Mouse (Mus musculus) kidney, embryonic 14.5 days (tissue): Measurements from ENCODE around the gene 1700023F06Rik. TPM values are rescaled to one million over a fixed set of nuclear protein-coding genes. Genes with fewer than 3 reads are reported as not detected.

Experiments
- ATAC-seq: fragments of 200-750 bp; cut with Nextera tagmentation; 2 replicates; pipeline ENCODE4 v1.8.0; 2017; ENCODE audit warnings: moderate number of reproducible peaks, mild to moderate bottlenecking, moderate TSS enrichment, moderate library complexity; ENCODE audit not compliant: low FRiP score, low TSS enrichment
- H3K27ac ChIP-seq: fragments of 300-500 bp; sonication (generic); 2 replicates; pipeline ENCODE4 v1.5.1; 2014; ENCODE audit warnings: low read depth, mild to moderate bottlenecking, low read length, moderate library complexity, mixed read lengths
- H3K27me3 ChIP-seq: fragments of 300-500 bp; sonication (generic); 2 replicates; pipeline ENCODE4 v1.6.1; 2014; ENCODE audit warnings: mild to moderate bottlenecking, low read length; ENCODE audit not compliant: control insufficient read depth, insufficient read depth
- H3K36me3 ChIP-seq: fragments of 300-500 bp; sonication (generic); 2 replicates; pipeline ENCODE4 v1.6.1; 2014; ENCODE audit warnings: low read length, mixed read lengths; ENCODE audit not compliant: control insufficient read depth, insufficient read depth
- H3K4me1 ChIP-seq: fragments of 300-500 bp; sonication (generic); 2 replicates; pipeline ENCODE4 v1.6.1; 2014; ENCODE audit warnings: low read length, mixed read lengths; ENCODE audit not compliant: control insufficient read depth, insufficient read depth
- H3K4me2 ChIP-seq: fragments of 300-500 bp; sonication (generic); replicated peaks from 2 replicates; pipeline ENCODE4 v1.6.1; 2014; ENCODE audit warnings: low read depth, mild to moderate bottlenecking, low read length
- H3K4me3 ChIP-seq: fragments of 300-500 bp; sonication (generic); 2 replicates; pipeline ENCODE4 v1.5.1; 2014; ENCODE audit warnings: mild to moderate bottlenecking, low read length
- H3K9ac ChIP-seq: fragments of 300-500 bp; sonication (generic); 2 replicates; pipeline ENCODE4 v1.6.1; 2014; ENCODE audit warnings: low read depth, mild to moderate bottlenecking, low read length, moderate library complexity
- H3K9me3 ChIP-seq: fragments of 300-500 bp; sonication (generic); 2 replicates; pipeline ENCODE4 v1.6.1; 2016; ENCODE audit warnings: low read length; ENCODE audit not compliant: control insufficient read depth
- WGBS: fragments of 180-500 bp; shearing (Covaris S2); extraction: QIAGEN DNeasy Blood & Tissue Kit; methylation state at CpG from one replicate; pipeline ENCODE4 v1.1.7; 2014; 5-methylcytosine and 5-hydroxymethylcytosine counted together
- polyA plus RNA-seq: library from polyadenylated mRNA; unstranded; fragments of >200 nt; fragmentation: Nextera tagmentation; extraction: Ambion mirVana; gene quantifications from 2 replicates; pipeline ENCODE4 v1.2.1, GENCODE M21; 2014

Gene 1700023F06Rik
- polyA plus RNA-seq, 1 experiment from 2014 or later: 0.26 TPM

DNA sequence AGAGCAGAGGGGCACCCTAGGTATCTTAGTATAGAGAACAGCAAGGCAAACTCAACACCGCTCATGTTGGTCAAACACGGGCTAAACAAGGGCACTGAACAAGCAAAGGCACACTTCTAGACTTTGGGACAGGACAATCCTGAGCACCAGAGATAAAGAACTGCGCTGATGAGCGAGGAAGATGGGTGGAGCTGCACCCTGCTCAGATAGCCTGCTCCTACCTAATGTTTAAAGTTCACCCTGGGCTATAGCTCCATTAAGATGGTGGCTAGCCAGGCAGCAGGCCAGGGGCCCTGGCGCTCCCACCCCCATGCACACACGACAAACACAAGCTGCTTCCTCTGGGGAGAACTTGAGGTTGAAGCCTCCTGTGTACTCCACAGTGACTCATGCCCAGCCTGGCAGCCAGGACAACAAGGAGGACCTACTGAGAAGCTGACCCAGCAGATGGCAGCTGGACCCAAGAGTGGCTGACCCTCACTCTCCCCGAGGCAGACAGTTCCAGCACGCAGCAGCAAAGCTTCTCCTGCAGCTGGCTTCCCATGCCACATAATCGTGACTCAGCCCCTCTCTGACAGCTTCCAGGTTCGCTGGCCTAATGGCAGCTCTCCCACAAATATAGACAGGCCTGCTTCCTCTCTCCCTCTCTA, 37.8 kb upstream of the 1700023F06Rik start:
- Histone ChIP-seq H3K36me3 (no peaks in the 10 kb centered on the region), H3K27ac (no peak overlapping the region), H3K4me1 (peaks cover 26% of the 10 kb centered on the region), H3K4me2 (no peak overlapping the region), H3K9me3 (no peaks in the 10 kb centered on the region), H3K4me3 (no peak overlapping the region), H3K9ac (no peak overlapping the region), H3K27me3 (no peaks in the 10 kb centered on the region)
- 71% methylated on average over 10 of the region's 10 CpGs for WGBS
- ATAC-seq: no peak

DNA sequence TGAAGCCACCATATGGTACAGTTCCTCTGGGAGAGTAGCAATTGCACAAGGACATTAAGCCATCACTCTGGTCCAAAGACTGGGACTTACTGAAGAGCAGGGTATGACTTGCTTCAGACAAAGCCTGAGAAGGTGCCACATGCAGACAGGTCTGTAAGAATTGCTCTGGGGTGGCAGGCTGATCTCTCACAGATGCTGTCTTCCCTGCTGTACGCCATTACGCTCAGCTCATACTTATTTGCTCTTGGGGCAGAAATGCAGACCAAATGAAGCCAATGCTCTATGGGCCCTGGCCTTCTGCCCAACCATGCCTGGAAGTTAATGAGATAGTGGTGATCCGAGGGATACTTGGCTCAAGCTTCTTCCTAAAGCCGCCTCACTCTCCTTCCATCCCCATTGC, 36.5 kb upstream of the 1700023F06Rik start:
- Histone ChIP-seq H3K9ac (no peak overlapping the region), H3K9me3 (no peaks in the 10 kb centered on the region), H3K4me3 (no peak overlapping the region), H3K27ac (no peak overlapping the region), H3K4me2 (no peak overlapping the region), H3K4me1 (peaks cover 26% of the 10 kb centered on the region), H3K36me3 (peaks cover 7% of the 10 kb centered on the region; the same call in 1 of the 2 replicates), H3K27me3 (no peaks in the 10 kb centered on the region)
- 87% methylated on average over 4 of the region's 4 CpGs for WGBS
- ATAC-seq: no peak

GRCm38 (mm10) chr11:103240740-103241139, 32.4 kb upstream of the 1700023F06Rik start:
- Histone ChIP-seq H3K9me3 (no peaks in the 10 kb centered on the region), H3K27ac (no peak overlapping the region), H3K27me3 (no peaks in the 10 kb centered on the region), H3K4me3 (no peak overlapping the region), H3K36me3 (peaks cover 36% of the 10 kb centered on the region; the same call in 1 of the 2 replicates), H3K4me2 (no peak overlapping the region), H3K4me1 (0 out of 2 replicates have a peak, but pooled peaks cover 3% of the 10 kb centered on the region), H3K9ac (no peak overlapping the region)
- ATAC-seq: no peak
- 49% methylated on average over 7 of the region's 7 CpGs for WGBS

GRCm38 (mm10) chr11:103237757-103238156, 29.4 kb upstream of the 1700023F06Rik start:
- H3K4me1 ChIP-seq: no peaks in the 10 kb centered on the region
- no peak for ATAC-seq
- H3K36me3 ChIP-seq: peaks cover 37% of the 10 kb centered on the region; the same call in 1 of the 2 replicates
- H3K4me2 ChIP-seq: no peak overlapping the region
- no peak overlapping the region for H3K9ac ChIP-seq
- no peak overlapping the region for H3K27ac ChIP-seq
- no peak overlapping the region for H3K4me3 ChIP-seq
- WGBS: 82% methylated on average over 9 of the region's 9 CpGs
- no peaks in the 10 kb centered on the region for H3K9me3 ChIP-seq
- H3K27me3 ChIP-seq: no peaks in the 10 kb centered on the region

- Histone ChIP-seq H3K9me3 (no peaks in the 10 kb centered on the region), H3K4me1 (no peaks in the 10 kb centered on the region), H3K4me3 (no peak overlapping the region), H3K36me3 (peaks cover 37% of the 10 kb centered on the region; the same call in 1 of the 2 replicates), H3K27me3 (no peaks in the 10 kb centered on the region), H3K9ac (no peak overlapping the region), H3K27ac (no peak overlapping the region), H3K4me2 (no peak overlapping the region)
- ATAC-seq: no peak
- 84% methylated on average over 10 of the region's 10 CpGs for WGBS
These were observed 28.5 kb upstream of the 1700023F06Rik start for GRCm38 (mm10) chr11:103236903-103237302.

- 81% methylated on average over 6 of the region's 6 CpGs for WGBS
- ATAC-seq: no peak
- no peak overlapping the region for H3K4me3 ChIP-seq
- no peaks in the 10 kb centered on the region for H3K9me3 ChIP-seq
- H3K36me3 ChIP-seq: peaks cover 39% of the 10 kb centered on the region; the same call in 1 of the 2 replicates
- H3K4me2 ChIP-seq: no peak overlapping the region
- no peak overlapping the region for H3K27ac ChIP-seq
- H3K4me1 ChIP-seq: no peaks in the 10 kb centered on the region
- H3K27me3 ChIP-seq: no peaks in the 10 kb centered on the region
- no peak overlapping the region for H3K9ac ChIP-seq
These were observed 28.1 kb upstream of the 1700023F06Rik start for GRCm38 (mm10) chr11:103236431-103236830.

DNA sequence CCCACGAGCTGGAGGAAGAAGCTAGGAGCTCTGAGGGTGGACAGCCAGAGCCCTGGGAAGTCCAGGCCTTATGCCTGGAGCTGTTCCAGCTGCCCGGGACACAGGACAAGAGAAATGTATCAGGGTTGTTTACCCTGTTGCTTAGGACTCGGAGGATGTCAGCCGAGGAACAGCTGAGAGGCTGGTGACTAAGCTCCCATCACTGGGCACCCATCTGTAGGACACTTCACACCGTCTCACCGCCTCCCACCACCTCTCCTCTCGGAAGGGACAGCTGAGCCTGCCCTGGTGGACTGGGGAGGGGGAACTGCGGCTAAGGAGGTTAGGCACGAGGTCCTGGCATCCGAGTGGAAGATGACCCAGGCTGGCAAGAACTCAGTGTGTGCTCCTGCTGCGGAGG, 27.3 kb upstream of the 1700023F06Rik start:
- Histone ChIP-seq H3K4me1 (no peaks in the 10 kb centered on the region), H3K36me3 (peaks cover 44% of the 10 kb centered on the region), H3K9ac (no peak overlapping the region), H3K27ac (no peak overlapping the region), H3K4me2 (no peak overlapping the region), H3K4me3 (no peak overlapping the region), H3K9me3 (no peaks in the 10 kb centered on the region), H3K27me3 (no peaks in the 10 kb centered on the region)
- 50% methylated on average over 11 of the region's 11 CpGs for WGBS
- no peak for ATAC-seq

- no peak for ATAC-seq
- H3K4me3 ChIP-seq: no peak overlapping the region
- H3K36me3 ChIP-seq: peaks cover 44% of the 10 kb centered on the region
- no peak overlapping the region for H3K4me2 ChIP-seq
- 0 out of 2 replicates have a peak, but pooled peaks cover 2% of the 10 kb centered on the region for H3K9me3 ChIP-seq
- H3K27ac ChIP-seq: no peak overlapping the region
- WGBS: 82% methylated on average over 1 of the region's 1 CpGs
- H3K27me3 ChIP-seq: no peaks in the 10 kb centered on the region
- no peaks in the 10 kb centered on the region for H3K4me1 ChIP-seq
- no peak overlapping the region for H3K9ac ChIP-seq
These were observed 26.1 kb upstream of the 1700023F06Rik start for GRCm38 (mm10) chr11:103234447-103234846.

DNA sequence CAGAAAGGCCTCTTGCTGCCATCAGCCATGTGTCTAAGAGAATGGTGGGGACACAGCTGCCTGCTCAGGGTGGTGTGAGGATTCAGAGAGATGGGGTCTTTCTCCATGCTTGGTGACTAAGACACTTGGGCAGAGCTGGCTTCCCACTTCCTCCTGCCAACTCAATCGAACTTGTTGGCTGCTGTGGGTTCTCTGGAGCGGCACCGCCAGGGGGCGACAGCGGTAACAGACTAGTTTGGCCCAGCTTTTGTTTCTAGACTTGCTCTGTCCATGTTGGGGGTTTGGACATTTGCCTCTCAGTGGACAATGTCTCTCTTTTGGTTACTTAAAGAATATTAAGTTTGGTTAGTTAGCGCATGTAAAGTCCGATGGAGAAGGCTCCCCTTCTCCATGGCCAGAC, 24.6 kb upstream of the 1700023F06Rik start:
- Histone ChIP-seq H3K27me3 (no peaks in the 10 kb centered on the region), H3K36me3 (peaks cover 40% of the 10 kb centered on the region), H3K9me3 (0 out of 2 replicates have a peak, but pooled peaks cover 3% of the 10 kb centered on the region), H3K9ac (no peak overlapping the region), H3K4me3 (no peak overlapping the region), H3K27ac (no peak overlapping the region), H3K4me1 (no peaks in the 10 kb centered on the region), H3K4me2 (no peak overlapping the region)
- 30% methylated on average over 7 of the region's 7 CpGs for whole genome bisulfite sequencing
- no peak for ATAC-seq
